Mouse (Mus musculus): ENCODE results near the gene Arxes1. TPM values are rescaled to one million over a fixed set of nuclear protein-coding genes. Genes with fewer than 3 reads are reported as not detected.

The Arxes1 gene
- total and polyA plus RNA-seq, 3 experiments: not detected

DNA sequence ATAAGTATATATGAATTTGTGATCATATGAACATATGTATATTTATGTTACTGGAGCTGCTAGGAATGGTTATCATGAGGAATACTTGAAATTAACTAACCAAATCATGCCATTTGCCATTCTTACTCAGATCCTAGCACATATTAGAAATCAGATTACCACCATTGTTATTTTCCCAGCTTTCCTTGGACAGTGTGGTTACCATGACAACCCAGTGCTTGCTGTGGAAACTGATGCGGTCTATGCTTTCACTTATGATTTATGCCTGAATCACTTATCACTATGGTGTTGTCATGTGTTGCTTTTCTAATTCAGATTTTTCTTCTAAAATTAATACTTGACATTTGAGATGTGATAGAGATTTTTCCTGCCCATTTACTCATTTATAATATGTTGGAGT is 2.8 kb upstream of the Arxes1 start:
- Histone ChIP-seq H3K9ac (ENCODE audit: control insufficient read depth, low read depth, low read length, poor library complexity, severe bottlenecking) (no peak overlapping the region), H3K27me3 (ENCODE audit: control insufficient read depth in 1 of 2, insufficient read depth in 2 of 2, low read length in 2 of 2) (peaks cover 0 to 2% of the 10 kb centered on the region in 2 experiments; a peak in 1 of 4 replicates), H3K9me3 (replicated peaks; ENCODE audit: insufficient read depth, low read length) (no peaks in the 10 kb centered on the region), H3K4me1 (ENCODE audit: control insufficient read depth in 1 of 2, insufficient read depth in 2 of 2, low read length in 2 of 2) (no peaks in the 10 kb centered on the region), H3K36me3 (ENCODE audit: control insufficient read depth in 1 of 2, insufficient read depth in 2 of 2, low read length in 2 of 2) (no peaks in the 10 kb centered on the region), H3K4me3 (ENCODE audit: control insufficient read depth in 1 of 2, insufficient read depth in 1 of 2, low read depth in 2 of 2, low read length in 2 of 2) (no peak overlapping the region), H3K79me2 (ENCODE audit: control insufficient read depth, insufficient read depth, low read length, poor library complexity) (no peaks in the 10 kb centered on the region), H3K27ac (ENCODE audit: control insufficient read depth, low read depth, low read length) (no peak overlapping the region)
- no peak for DNase-seq (ENCODE audit: low read depth, low spot score)
- no peak for TF ChIP-seq MYC (IDR thresholded peaks at IDR 0.05; ENCODE audit: low read depth, low read length)

DNA sequence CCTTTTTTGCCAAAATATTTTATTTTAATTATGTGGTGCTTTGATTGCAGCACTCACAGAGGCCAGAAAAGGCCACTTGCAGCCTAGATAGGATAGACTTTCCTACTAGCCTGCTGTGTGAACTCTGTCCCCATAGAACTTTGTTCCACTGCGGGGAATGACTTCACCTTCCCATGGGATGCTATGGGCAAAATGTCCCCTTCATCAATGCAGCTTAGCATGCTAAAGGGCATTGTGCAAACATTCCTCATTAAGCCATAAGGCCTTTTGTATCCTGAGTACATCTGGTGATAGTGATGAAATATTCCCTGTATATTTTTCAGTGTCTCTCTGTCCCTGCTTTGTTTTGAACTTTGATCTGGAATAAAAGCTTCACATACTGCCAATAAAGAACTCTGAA is 10.6 kb downstream of the Arxes1 start:
- no peaks in the 10 kb centered on the region for H3K9me3 ChIP-seq (replicated peaks; ENCODE audit: insufficient read depth, low read length)
- no peak overlapping the region for H3K4me3 ChIP-seq (ENCODE audit: control insufficient read depth in 1 of 2, insufficient read depth in 1 of 2, low read depth in 2 of 2, low read length in 2 of 2)
- no peak for TF ChIP-seq GABPA (IDR thresholded peaks at IDR 0.05; ENCODE audit: low read depth, low read length)
- TF ChIP-seq SIN3A (IDR thresholded peaks at IDR 0.05; ENCODE audit: low read length): no peak
- no peak for TF ChIP-seq BHLHE40 (IDR thresholded peaks at IDR 0.05; ENCODE audit: borderline replicate concordance, low read depth, low read length)
- no peak for TF ChIP-seq UBTF (IDR thresholded peaks at IDR 0.05; ENCODE audit: borderline replicate concordance, insufficient read depth, low read depth, low read length)
- TF ChIP-seq POLR2AphosphoS5 (IDR thresholded peaks at IDR 0.05; ENCODE audit: borderline replicate concordance, low read depth, low read length): no peak
- no peak for TF ChIP-seq RCOR1 (IDR thresholded peaks at IDR 0.05; ENCODE audit: low read depth, low read length)
- TF ChIP-seq MYB (IDR thresholded peaks at IDR 0.05; ENCODE audit: low read depth, low read length): no peak
- H3K9ac ChIP-seq (ENCODE audit: control insufficient read depth, low read depth, low read length, poor library complexity, severe bottlenecking): no peak overlapping the region
- no peaks in the 10 kb centered on the region for H3K79me2 ChIP-seq (ENCODE audit: control insufficient read depth, insufficient read depth, low read length, poor library complexity)
- no peak for DNase-seq (ENCODE audit: low read depth, low spot score)
- peaks cover 3 to 5% of the 10 kb centered on the region in 2 experiments; a peak in 3 of 4 replicates for H3K27me3 ChIP-seq (ENCODE audit: control insufficient read depth in 1 of 2, insufficient read depth in 2 of 2, low read length in 2 of 2)
- H3K36me3 ChIP-seq (ENCODE audit: control insufficient read depth in 1 of 2, insufficient read depth in 2 of 2, low read length in 2 of 2): no peaks in the 10 kb centered on the region
- H3K4me1 ChIP-seq (ENCODE audit: control insufficient read depth in 1 of 2, insufficient read depth in 2 of 2, low read length in 2 of 2): no peaks in the 10 kb centered on the region
- H3K27ac ChIP-seq (ENCODE audit: control insufficient read depth, low read depth, low read length): no peak overlapping the region

DNA sequence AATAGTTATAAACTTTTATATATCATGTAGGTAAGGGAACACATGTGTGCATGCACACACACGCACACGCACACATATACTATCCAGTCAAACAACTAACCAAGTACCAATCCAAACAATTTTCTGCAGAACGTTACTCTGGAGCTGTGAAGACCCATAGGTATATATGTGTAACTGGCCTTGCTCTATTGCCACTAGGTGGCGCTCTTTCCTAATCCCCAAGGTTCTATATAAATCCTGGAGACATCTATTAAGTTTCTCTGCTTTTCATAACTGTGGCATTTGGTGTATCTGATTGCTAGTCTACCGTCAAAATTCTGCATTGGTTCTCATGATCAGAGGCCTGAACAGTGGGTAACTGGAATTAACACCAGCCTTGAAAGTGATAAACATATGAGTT is 14.4 kb downstream of the Arxes1 start:
- H3K9me3 ChIP-seq (replicated peaks; ENCODE audit: insufficient read depth, low read length): no peaks in the 10 kb centered on the region
- no peaks in the 10 kb centered on the region for H3K36me3 ChIP-seq (ENCODE audit: control insufficient read depth in 1 of 2, insufficient read depth in 2 of 2, low read length in 2 of 2)
- peak; percentile 81 for DNase-seq (ENCODE audit: low read depth, low spot score)
- no peak overlapping the region for H3K4me3 ChIP-seq (ENCODE audit: control insufficient read depth in 1 of 2, insufficient read depth in 1 of 2, low read depth in 2 of 2, low read length in 2 of 2)
- no peak overlapping the region for H3K27ac ChIP-seq (ENCODE audit: control insufficient read depth, low read depth, low read length)
- no peaks in the 10 kb centered on the region for H3K4me1 ChIP-seq (ENCODE audit: control insufficient read depth in 1 of 2, insufficient read depth in 2 of 2, low read length in 2 of 2)
- H3K27me3 ChIP-seq (ENCODE audit: control insufficient read depth in 1 of 2, insufficient read depth in 2 of 2, low read length in 2 of 2): peaks cover 0 to 3% of the 10 kb centered on the region in 2 experiments; a peak in 2 of 4 replicates
- TF ChIP-seq RAD21 (IDR thresholded peaks at IDR 0.05; ENCODE audit: low read depth, low read length) (peak; percentile 82), CTCF (IDR thresholded peaks at IDR 0.05 in 2 of 3, conservative IDR thresholded peaks at IDR 0.05 in 1 of 3; ENCODE audit: control insufficient read depth in 1 of 3, insufficient read depth in 1 of 3, low read depth in 2 of 3, low read length in 3 of 3, poor library complexity in 1 of 3, severe bottlenecking in 1 of 3) (peak; percentile 35 to 89 (median 89); a peak in 5 of 6 replicates), MYB (IDR thresholded peaks at IDR 0.05; ENCODE audit: low read depth, low read length) (no peak), ZC3H11A (IDR thresholded peaks at IDR 0.05; ENCODE audit: low read depth, low read length) (peak; percentile 64), SMC3 (IDR thresholded peaks at IDR 0.05; ENCODE audit: low read depth, low read length) (peak; percentile 85)
- no peak overlapping the region for H3K9ac ChIP-seq (ENCODE audit: control insufficient read depth, low read depth, low read length, poor library complexity, severe bottlenecking)
- no peaks in the 10 kb centered on the region for H3K79me2 ChIP-seq (ENCODE audit: control insufficient read depth, insufficient read depth, low read length, poor library complexity)

Data from MEL (cell line).